In the genomic region with DNA sequence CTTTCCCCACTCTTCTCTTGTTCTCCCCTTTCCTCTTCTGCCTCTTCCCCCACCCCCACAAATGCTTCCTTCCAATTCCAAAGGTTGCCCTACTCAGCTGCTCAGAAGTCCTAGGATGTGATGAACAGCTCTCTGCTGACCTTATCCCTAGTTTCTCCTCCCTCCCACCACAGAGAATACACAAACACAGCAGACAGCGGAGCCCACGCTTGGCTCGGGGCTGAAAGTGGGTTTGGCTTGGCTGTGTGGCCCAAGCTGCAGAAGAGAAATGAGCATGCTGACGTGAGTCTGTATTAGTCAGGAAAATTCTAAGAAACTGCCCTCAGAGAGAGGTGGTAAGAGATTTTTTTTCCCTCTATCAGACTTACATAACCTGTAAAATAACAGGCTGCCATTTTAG, we compare ENCODE assay signal across 8 mouse cellular contexts.
DNase-seq lines count a peak whose midpoint lies in the region; ATAC-seq lines count a peak whose summit lies in the region.

No protein-coding gene starts in this region.

- peak; percentile 6 for DNase-seq in embryo, embryonic 10.5 days (ENCODE audit: low spot score)
- no peak for DNase-seq in embryo, embryonic 10 days (ENCODE audit: low spot score)
- DNase-seq in adrenal gland, adult 2 months, result peak; percentile 87
- DNase-seq in kidney, adult 11 months, result peak; percentile 23
- peak; percentile 58 to 62 for DNase-seq in lung, adult 18-20 months
- DNase-seq in spleen, postnatal 10 days (ENCODE audit: low spot score in 2 of 2), result no peak
- DNase-seq in spleen, postnatal 14 days (ENCODE audit: low spot score in 2 of 2), result no peak

- no peak for ATAC-seq in inflammation-experienced regulatory T-cells, adult 6 months

Comparison
In these comparisons a context has a peak if more than half of its experiments do, and no peak if none do; other contexts are left out.
1. DNase-seq: peak in embryo, embryonic 10.5 days (single experiment), adrenal gland, adult 2 months (single experiment), kidney, adult 11 months (single experiment) and lung, adult 18-20 months (2 of 2); none in embryo, embryonic 10 days (single experiment), spleen, postnatal 10 days (0 of 2) and spleen, postnatal 14 days (0 of 2).